Mouse (Mus musculus) layer of hippocampus, adult 9-10 months (tissue): Measurements from ENCODE around the gene Sash3.

Source experiments
- DNase-seq: peaks from one replicate; pipeline ENCODE4 v3.0.0; 2022; ENCODE audit warnings: low spot score

Sash3 gene

GRCm38 (mm10) chrX:48140286-48140877, 5.9 kb upstream of the Sash3 start:
- DNase-seq = no peak

GRCm38 (mm10) chrX:48141481-48141880, 4.8 kb upstream of the Sash3 start:
- DNase-seq = no peak

GRCm38 (mm10) chrX:48143415-48144335, 2.6 kb upstream of the Sash3 start:
- no peak for DNase-seq

GRCm38 (mm10) chrX:48147226-48147625, 990 bp downstream of the Sash3 start:
- DNase-seq = no peak

GRCm38 (mm10) chrX:48147741-48148186, 1.5 kb downstream of the Sash3 start:
- no peak for DNase-seq

GRCm38 (mm10) chrX:48152106-48152505, 5.9 kb downstream of the Sash3 start:
- DNase-seq = no peak

GRCm38 (mm10) chrX:48153414-48153813, 7.2 kb downstream of the Sash3 start:
- no peak for DNase-seq

- DNase-seq = no peak
These were observed 7.7 kb downstream of the Sash3 start for GRCm38 (mm10) chrX:48153949-48154348.

GRCm38 (mm10) chrX:48155489-48155888, 9.3 kb downstream of the Sash3 start:
- DNase-seq = no peak

- no peak for DNase-seq
These were observed 11.2 kb downstream of the Sash3 start for GRCm38 (mm10) chrX:48157396-48157795.

GRCm38 (mm10) chrX:48158229-48158919, 12.1 kb downstream of the Sash3 start:
- no peak for DNase-seq

- no peak for DNase-seq
These were observed 23.7 kb downstream of the Sash3 start for GRCm38 (mm10) chrX:48169892-48170291.

- no peak for DNase-seq
These were observed 24.1 kb downstream of the Sash3 start for GRCm38 (mm10) chrX:48170368-48170767.

- no peak for DNase-seq
These were observed 35.6 kb downstream of the Sash3 start for GRCm38 (mm10) chrX:48181844-48182243.

- DNase-seq = no peak
These were observed 38.5 kb downstream of the Sash3 start for GRCm38 (mm10) chrX:48184703-48185102.

GRCm38 (mm10) chrX:48191261-48191660, 45.0 kb downstream of the Sash3 start:
- DNase-seq = no peak

GRCm38 (mm10) chrX:48193235-48194152, 47.3 kb downstream of the Sash3 start:
- DNase-seq = no peak

GRCm38 (mm10) chrX:48197856-48198255, 51.6 kb downstream of the Sash3 start:
- no peak for DNase-seq

GRCm38 (mm10) chrX:48199026-48199425, 52.8 kb downstream of the Sash3 start:
- DNase-seq = no peak

GRCm38 (mm10) chrX:48200699-48201098, 54.5 kb downstream of the Sash3 start:
- DNase-seq = no peak

- no peak for DNase-seq
These were observed 55.7 kb downstream of the Sash3 start for GRCm38 (mm10) chrX:48201973-48202372.

GRCm38 (mm10) chrX:48202436-48202835, 56.2 kb downstream of the Sash3 start:
- DNase-seq = no peak
